Mouse (Mus musculus) adrenal gland, adult 8-10 months (tissue): Measurements from ENCODE around the gene Usp7. TPM values are rescaled to one million over a fixed set of nuclear protein-coding genes. Genes with fewer than 3 reads are reported as not detected.

Experiments
- DNase-seq: peaks from one replicate; pipeline ENCODE4 v3.0.0; 2022
- total RNA-seq, 4 experiments: library from RNA; stranded (reverse); gene quantifications; 2 replicates each; pipeline ENCODE4 v1.2.4; 2022

Usp7 gene
- total RNA-seq, 4 experiments from 2014 or later: 105 to 149 (median 127) TPM

GRCm38 (mm10) chr16:8671551-8672349 is 120.4 kb downstream of the Usp7 start, which contains the start of gene Carhsp1:
Gene Carhsp1 (minus strand): TSS chr16:8672155.
- DNase-seq: peak; percentile 93

GRCm38 (mm10) chr16:8670041-8671035 is 121.8 kb downstream of the Usp7 start:
- peak; percentile 57 for DNase-seq

GRCm38 (mm10) chr16:8669432-8669831 is 122.7 kb downstream of the Usp7 start:
- no peak for DNase-seq

GRCm38 (mm10) chr16:8668386-8668785 is 123.7 kb downstream of the Usp7 start:
- no peak for DNase-seq

- no peak for DNase-seq
These were observed 124.3 kb downstream of the Usp7 start for GRCm38 (mm10) chr16:8667814-8668213.

- DNase-seq: no peak
These were observed 124.8 kb downstream of the Usp7 start for GRCm38 (mm10) chr16:8667261-8667660.

GRCm38 (mm10) chr16:8666452-8666851 is 125.7 kb downstream of the Usp7 start:
- peak; percentile 73 for DNase-seq

GRCm38 (mm10) chr16:8665367-8665766 is 126.7 kb downstream of the Usp7 start:
- DNase-seq: no peak

GRCm38 (mm10) chr16:8663606-8664539 is 128.2 kb downstream of the Usp7 start:
- no peak for DNase-seq

- no peak for DNase-seq
These were observed 129.1 kb downstream of the Usp7 start for GRCm38 (mm10) chr16:8663022-8663421.

- DNase-seq: no peak
These were observed 133.3 kb downstream of the Usp7 start for GRCm38 (mm10) chr16:8658764-8659163.

- no peak for DNase-seq
These were observed 133.8 kb downstream of the Usp7 start for GRCm38 (mm10) chr16:8658349-8658748.

- DNase-seq: no peak
These were observed 135.9 kb downstream of the Usp7 start for GRCm38 (mm10) chr16:8656256-8656655.

GRCm38 (mm10) chr16:8655599-8655998 is 136.5 kb downstream of the Usp7 start:
- DNase-seq: no peak

- no peak for DNase-seq
These were observed 137.0 kb downstream of the Usp7 start for GRCm38 (mm10) chr16:8655108-8655507.

GRCm38 (mm10) chr16:8650007-8650406 is 142.1 kb downstream of the Usp7 start:
- no peak for DNase-seq

- no peak for DNase-seq
These were observed 146.6 kb downstream of the Usp7 start for GRCm38 (mm10) chr16:8645546-8645945.

GRCm38 (mm10) chr16:8643855-8644254 is 148.3 kb downstream of the Usp7 start:
- no peak for DNase-seq
